Mouse (Mus musculus) embryonic facial prominence, embryonic 12.5 days (tissue): ENCODE data around the gene Dnase1l3. TPM values are rescaled to one million over a fixed set of nuclear protein-coding genes. Genes with fewer than 3 reads are reported as not detected.

Source experiments
- ATAC-seq: fragments of 200-750 bp; cut with Nextera tagmentation; 2 replicates; pipeline ENCODE4 v1.8.0; 2017; ENCODE audit not compliant: insufficient number of reproducible peaks, insufficient read depth, low FRiP score, low TSS enrichment
- H3K27ac ChIP-seq: fragments of 300-500 bp; sonication (generic); 2 replicates; pipeline ENCODE4 v1.5.1; 2016; ENCODE audit warnings: mild to moderate bottlenecking
- H3K27me3 ChIP-seq: fragments of 300-500 bp; sonication (generic); 2 replicates; pipeline ENCODE4 v1.6.1; 2016; ENCODE audit warnings: mild to moderate bottlenecking, moderate library complexity
- H3K36me3 ChIP-seq: fragments of 300-500 bp; sonication (generic); 2 replicates; pipeline ENCODE4 v1.6.1; 2016; ENCODE audit warnings: mild to moderate bottlenecking
- H3K4me1 ChIP-seq: fragments of 300-500 bp; sonication (generic); 2 replicates; pipeline ENCODE4 v1.6.1; 2016
- H3K4me2 ChIP-seq: fragments of 300-500 bp; sonication (generic); replicated peaks from 2 replicates; pipeline ENCODE4 v1.6.1; 2016; ENCODE audit warnings: mild to moderate bottlenecking, moderate library complexity
- H3K4me3 ChIP-seq: fragments of 300-500 bp; sonication (generic); 2 replicates; pipeline ENCODE4 v1.5.1; 2016; ENCODE audit warnings: mild to moderate bottlenecking
- H3K9ac ChIP-seq: fragments of 300-500 bp; sonication (generic); 2 replicates; pipeline ENCODE4 v1.6.1; 2016; ENCODE audit warnings: mild to moderate bottlenecking, moderate library complexity
- H3K9me3 ChIP-seq: fragments of 300-500 bp; sonication (generic); 2 replicates; pipeline ENCODE4 v1.6.1; 2016; ENCODE audit warnings: mild to moderate bottlenecking, moderate library complexity
- WGBS: fragments of 180-500 bp; shearing (Covaris S2); methylation state at CpG from one replicate; pipeline ENCODE4 v1.1.7; 2016; 5-methylcytosine and 5-hydroxymethylcytosine counted together
- polyA plus RNA-seq: library from polyadenylated mRNA; unstranded; fragments of >200 nt; fragmentation: Nextera tagmentation; extraction: Ambion mirVana; gene quantifications from 2 replicates; pipeline ENCODE4 v1.2.1, GENCODE M21; 2016

Gene Dnase1l3
- polyA plus RNA-seq, 1 experiment from 2014 or later: 0.09 TPM

- Histone ChIP-seq H3K9ac (no peak overlapping the region), H3K9me3 (no peaks in the 10 kb centered on the region), H3K27me3 (peaks cover 30% of the 10 kb centered on the region), H3K27ac (no peak overlapping the region), H3K4me3 (no peak overlapping the region), H3K36me3 (no peaks in the 10 kb centered on the region), H3K4me1 (peaks cover 17% of the 10 kb centered on the region; the same call in 1 of the 2 replicates), H3K4me2 (no peak overlapping the region)
- WGBS: 80% methylated on average over 5 of the region's 5 CpGs
- ATAC-seq: no peak
These were observed 5.1 kb upstream of the Dnase1l3 start for GRCm38 (mm10) chr14:7999435-7999834.

GRCm38 (mm10) chr14:7999030-7999429 lies 4.7 kb upstream of the Dnase1l3 start:
- H3K27ac ChIP-seq: no peak overlapping the region
- 72% methylated on average over 3 of the region's 3 CpGs for WGBS
- H3K4me3 ChIP-seq: no peak overlapping the region
- no peak overlapping the region for H3K9ac ChIP-seq
- no peaks in the 10 kb centered on the region for H3K9me3 ChIP-seq
- no peaks in the 10 kb centered on the region for H3K36me3 ChIP-seq
- peaks cover 13% of the 10 kb centered on the region; the same call in 1 of the 2 replicates for H3K4me1 ChIP-seq
- no peak for ATAC-seq
- H3K4me2 ChIP-seq: no peak overlapping the region
- H3K27me3 ChIP-seq: peaks cover 30% of the 10 kb centered on the region

- Histone ChIP-seq H3K4me1 (peaks cover 6% of the 10 kb centered on the region; the same call in 1 of the 2 replicates), H3K27me3 (peaks cover 27% of the 10 kb centered on the region), H3K9ac (no peak overlapping the region), H3K36me3 (no peaks in the 10 kb centered on the region), H3K27ac (no peak overlapping the region), H3K4me2 (peak overlapping the region; percentile 12; the same call in 1 of the 2 replicates), H3K9me3 (no peaks in the 10 kb centered on the region), H3K4me3 (no peak overlapping the region)
- under 1% methylated on average over 15 of the region's 15 CpGs for WGBS
- no peak for ATAC-seq
These were observed 2.9 kb upstream of the Dnase1l3 start for GRCm38 (mm10) chr14:7997255-7997696.

DNA sequence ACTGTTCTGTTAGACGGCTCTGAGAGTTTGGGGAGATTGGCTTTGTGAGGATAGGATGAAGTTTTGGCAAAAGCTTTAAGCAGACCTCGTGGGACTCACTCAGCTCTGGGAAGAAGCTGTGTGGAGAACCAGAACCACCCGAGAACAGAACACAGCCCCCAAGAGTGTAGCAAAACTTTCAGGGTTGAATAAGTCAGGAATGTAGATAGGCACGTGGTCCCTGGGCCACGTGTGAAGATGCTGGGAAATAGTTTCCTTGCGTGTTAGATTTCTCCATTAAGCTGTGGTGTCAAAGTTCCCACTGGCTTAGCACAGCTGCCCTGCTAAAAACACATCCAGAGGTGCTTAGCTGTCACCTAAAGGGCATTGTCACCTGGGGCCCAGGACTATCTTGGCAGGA lies 2.2 kb downstream of the Dnase1l3 start:
- H3K4me1 ChIP-seq: no peaks in the 10 kb centered on the region
- no peaks in the 10 kb centered on the region for H3K9me3 ChIP-seq
- no peak overlapping the region for H3K27ac ChIP-seq
- H3K4me2 ChIP-seq: no peak overlapping the region
- no peaks in the 10 kb centered on the region for H3K27me3 ChIP-seq
- WGBS: 68% methylated on average over 6 of the region's 6 CpGs
- no peak overlapping the region for H3K4me3 ChIP-seq
- H3K9ac ChIP-seq: no peak overlapping the region
- ATAC-seq: no peak
- H3K36me3 ChIP-seq: no peaks in the 10 kb centered on the region

DNA sequence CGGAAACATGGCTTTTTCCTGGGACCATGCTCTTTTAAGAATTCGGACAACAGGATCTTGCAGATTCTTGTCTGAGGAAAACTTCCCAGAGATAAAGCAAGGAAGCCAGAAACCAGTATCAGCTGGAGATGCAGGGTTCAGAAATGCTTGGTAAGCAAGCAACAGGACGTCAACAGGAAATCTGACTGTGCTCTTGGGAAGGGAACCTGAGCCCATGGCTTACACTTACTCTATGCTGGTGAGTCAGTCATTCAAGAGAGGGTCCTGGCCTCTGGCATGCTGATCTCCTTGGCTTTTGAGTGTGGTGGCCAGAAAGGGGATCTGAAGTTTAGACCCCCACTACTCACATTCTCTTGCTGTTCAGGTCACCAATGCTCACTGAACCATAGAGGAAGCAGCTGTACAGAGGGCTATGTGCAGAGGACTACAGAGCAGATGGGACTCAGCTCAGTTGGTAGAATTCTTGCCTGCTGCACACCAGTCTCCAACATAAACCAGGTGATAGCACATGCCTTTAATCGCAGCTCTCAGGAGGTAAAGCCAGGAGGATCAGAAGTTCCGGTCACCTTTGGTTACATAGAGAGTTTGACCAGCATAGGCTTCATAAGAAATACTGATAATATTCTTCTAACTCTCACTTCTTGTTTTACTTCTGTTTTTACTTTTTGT lies 3.1 kb downstream of the Dnase1l3 start:
- Histone ChIP-seq H3K36me3 (no peaks in the 10 kb centered on the region), H3K4me2 (no peak overlapping the region), H3K27ac (no peak overlapping the region), H3K4me3 (no peak overlapping the region), H3K9ac (no peak overlapping the region), H3K4me1 (no peaks in the 10 kb centered on the region), H3K9me3 (no peaks in the 10 kb centered on the region), H3K27me3 (no peaks in the 10 kb centered on the region)
- no peak for ATAC-seq
- WGBS: 77% methylated on average over 5 of the region's 5 CpGs

DNA sequence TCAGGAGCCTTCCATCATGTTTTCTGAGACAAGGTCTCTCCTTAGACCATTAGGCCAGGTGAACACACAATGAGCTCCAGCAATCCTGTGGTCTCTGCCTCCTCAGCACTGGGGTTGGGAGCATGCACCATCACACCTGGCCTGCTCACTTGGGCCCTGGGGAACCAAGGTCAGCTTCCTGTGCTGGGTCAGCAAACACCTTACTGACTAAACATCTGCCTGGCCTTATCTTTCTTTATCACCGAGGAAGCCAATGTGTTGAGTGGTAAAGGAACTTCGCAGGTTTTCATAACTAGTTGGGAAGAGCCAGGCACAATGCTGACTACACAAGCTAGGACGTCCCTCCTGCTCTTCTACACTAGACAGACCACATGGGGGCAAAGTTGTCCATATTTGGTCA lies 4.4 kb downstream of the Dnase1l3 start:
- no peak overlapping the region for H3K9ac ChIP-seq
- H3K9me3 ChIP-seq: no peaks in the 10 kb centered on the region
- 81% methylated on average over 3 of the region's 3 CpGs for WGBS
- no peak overlapping the region for H3K4me2 ChIP-seq
- ATAC-seq: no peak
- H3K4me1 ChIP-seq: no peaks in the 10 kb centered on the region
- H3K27ac ChIP-seq: no peak overlapping the region
- H3K4me3 ChIP-seq: no peak overlapping the region
- no peaks in the 10 kb centered on the region for H3K27me3 ChIP-seq
- H3K36me3 ChIP-seq: no peaks in the 10 kb centered on the region

GRCm38 (mm10) chr14:7989371-7989770 lies 5.0 kb downstream of the Dnase1l3 start:
- H3K4me1 ChIP-seq: no peaks in the 10 kb centered on the region
- no peak overlapping the region for H3K4me2 ChIP-seq
- 58% methylated on average over 1 of the region's 1 CpGs for WGBS
- H3K9me3 ChIP-seq: no peaks in the 10 kb centered on the region
- no peak overlapping the region for H3K4me3 ChIP-seq
- H3K36me3 ChIP-seq: no peaks in the 10 kb centered on the region
- no peak for ATAC-seq
- no peak overlapping the region for H3K9ac ChIP-seq
- no peak overlapping the region for H3K27ac ChIP-seq
- H3K27me3 ChIP-seq: no peaks in the 10 kb centered on the region

DNA sequence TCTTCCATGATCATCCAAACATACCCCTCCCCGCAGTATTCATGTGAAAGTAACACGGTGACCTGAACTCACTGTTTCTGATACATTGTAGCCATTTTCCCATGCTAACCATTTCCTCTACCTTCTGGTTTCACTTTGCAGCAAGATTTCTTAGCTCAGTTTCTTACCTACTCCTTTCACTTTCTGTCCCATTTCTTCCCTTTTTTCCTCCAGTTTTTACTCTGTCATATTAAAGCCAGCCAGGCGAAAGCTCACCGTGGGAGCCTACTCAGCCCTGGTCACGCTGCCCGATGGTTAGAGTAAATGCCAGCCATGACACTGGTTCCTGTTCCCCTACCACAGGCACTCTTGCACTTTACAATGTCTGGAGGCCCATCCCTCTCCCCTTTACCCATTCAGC lies 7.5 kb downstream of the Dnase1l3 start:
- H3K9me3 ChIP-seq: no peaks in the 10 kb centered on the region
- WGBS: 93% methylated on average over 6 of the region's 6 CpGs
- no peak overlapping the region for H3K9ac ChIP-seq
- no peak for ATAC-seq
- H3K36me3 ChIP-seq: no peaks in the 10 kb centered on the region
- no peaks in the 10 kb centered on the region for H3K27me3 ChIP-seq
- no peak overlapping the region for H3K4me3 ChIP-seq
- H3K4me1 ChIP-seq: no peaks in the 10 kb centered on the region
- no peak overlapping the region for H3K4me2 ChIP-seq
- no peak overlapping the region for H3K27ac ChIP-seq

- Histone ChIP-seq H3K4me1 (no peaks in the 10 kb centered on the region), H3K27me3 (no peaks in the 10 kb centered on the region), H3K36me3 (no peaks in the 10 kb centered on the region), H3K9ac (no peak overlapping the region), H3K4me2 (no peak overlapping the region), H3K9me3 (no peaks in the 10 kb centered on the region), H3K27ac (no peak overlapping the region), H3K4me3 (no peak overlapping the region)
- WGBS: 91% methylated on average over 1 of the region's 1 CpGs
- no peak for ATAC-seq
These were observed 13.1 kb downstream of the Dnase1l3 start for GRCm38 (mm10) chr14:7981226-7981625.

DNA sequence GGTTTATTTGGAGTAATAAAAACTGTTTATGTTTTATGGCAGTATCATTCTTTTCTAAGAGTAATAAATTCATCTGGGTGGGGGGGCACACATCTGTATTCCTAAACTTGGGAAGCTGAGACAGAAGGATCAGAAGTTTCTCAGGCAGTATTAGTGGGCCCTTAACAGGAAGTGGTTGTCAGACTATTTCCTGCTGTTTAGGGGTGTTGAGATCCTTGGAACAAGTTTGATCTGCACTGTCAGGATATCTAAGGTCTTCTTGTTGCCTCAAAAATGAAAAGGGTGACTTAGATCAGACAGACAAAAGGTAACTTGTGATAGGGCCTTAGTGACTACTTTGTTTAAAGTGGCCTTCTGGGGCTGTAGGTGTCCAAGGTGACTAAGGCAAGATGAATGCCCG lies 16.2 kb downstream of the Dnase1l3 start:
- no peaks in the 10 kb centered on the region for H3K4me1 ChIP-seq
- no peaks in the 10 kb centered on the region for H3K9me3 ChIP-seq
- no peak overlapping the region for H3K4me2 ChIP-seq
- H3K36me3 ChIP-seq: no peaks in the 10 kb centered on the region
- no peaks in the 10 kb centered on the region for H3K27me3 ChIP-seq
- no peak for ATAC-seq
- 71% methylated on average over 1 of the region's 1 CpGs for WGBS
- no peak overlapping the region for H3K4me3 ChIP-seq
- H3K9ac ChIP-seq: no peak overlapping the region
- H3K27ac ChIP-seq: no peak overlapping the region

- Histone ChIP-seq H3K4me3 (no peak overlapping the region), H3K36me3 (no peaks in the 10 kb centered on the region), H3K4me1 (no peaks in the 10 kb centered on the region), H3K4me2 (no peak overlapping the region), H3K9me3 (no peaks in the 10 kb centered on the region), H3K27me3 (no peaks in the 10 kb centered on the region), H3K27ac (no peak overlapping the region), H3K9ac (no peak overlapping the region)
- WGBS: 97% methylated on average over 1 of the region's 1 CpGs
- no peak for ATAC-seq
These were observed 16.9 kb downstream of the Dnase1l3 start for GRCm38 (mm10) chr14:7977471-7977870.

- Histone ChIP-seq H3K27me3 (no peaks in the 10 kb centered on the region), H3K27ac (no peak overlapping the region), H3K36me3 (no peaks in the 10 kb centered on the region), H3K4me3 (no peak overlapping the region), H3K4me1 (no peaks in the 10 kb centered on the region), H3K9me3 (no peaks in the 10 kb centered on the region), H3K4me2 (no peak overlapping the region), H3K9ac (no peak overlapping the region)
- no peak for ATAC-seq
- 82% methylated on average over 6 of the region's 6 CpGs for WGBS
These were observed 19.2 kb downstream of the Dnase1l3 start for GRCm38 (mm10) chr14:7975177-7975576.
